Mouse (Mus musculus): ENCODE measurements around the gene Syne1. TPM values are rescaled to one million over a fixed set of nuclear protein-coding genes. Genes with fewer than 3 reads are reported as not detected.

Gene Syne1
- total and polyA plus RNA-seq, 3 experiments = 10.8 to 85.0 (median 59.1) TPM

GRCm38 (mm10) chr10:5163770-5164169, 387.5 kb downstream of the Syne1 start:
- H3K27me3 ChIP-seq (ENCODE audit: insufficient read depth, low read length) = no peaks in the 10 kb centered on the region
- no peak overlapping the region for H3K4me3 ChIP-seq (ENCODE audit: low read depth, low read length)
- no peak for TF ChIP-seq POLR2AphosphoS5 (IDR thresholded peaks at IDR 0.05; ENCODE audit: insufficient replicate concordance, low read depth, low read length)
- no peaks in the 10 kb centered on the region for H3K9me3 ChIP-seq (replicated peaks)
- DNase-seq (ENCODE audit: low spot score) (no peak), ATAC-seq (ENCODE audit: extremely low read depth, insufficient number of reproducible peaks, low FRiP score, poor library complexity, severe bottlenecking) (no peak)
- H3K36me3 ChIP-seq (replicated peaks) = peaks cover 29% of the 10 kb centered on the region
- peaks cover 42% of the 10 kb centered on the region for H3K4me1 ChIP-seq (ENCODE audit: insufficient read depth, low read depth, low read length)

DNA sequence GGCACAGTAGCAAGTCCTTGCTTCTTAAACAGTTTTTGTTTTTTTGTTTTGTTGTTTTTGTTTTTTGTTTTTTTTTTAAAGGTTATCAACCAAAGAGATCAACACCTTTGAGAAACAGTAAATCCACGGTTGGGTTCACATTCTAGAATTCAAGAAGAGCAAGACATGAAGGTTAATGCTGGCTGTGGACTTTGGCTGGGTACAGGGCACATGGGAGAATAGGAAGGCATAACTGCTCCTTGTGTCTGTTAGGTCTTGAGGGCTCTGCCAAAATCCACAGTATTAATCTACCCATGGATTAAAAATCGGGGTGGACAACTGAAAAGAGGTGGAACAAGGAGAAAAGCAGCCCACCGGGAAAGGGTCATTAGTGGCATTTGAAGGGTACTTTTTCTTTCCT, 388.0 kb downstream of the Syne1 start:
- H3K4me3 ChIP-seq (ENCODE audit: low read depth, low read length) = no peak overlapping the region

GRCm38 (mm10) chr10:5161394-5161872, 389.8 kb downstream of the Syne1 start:
- Histone ChIP-seq H3K4me1 (ENCODE audit: insufficient read depth, low read depth, low read length) (peaks cover 27% of the 10 kb centered on the region), H3K27me3 (ENCODE audit: insufficient read depth, low read length) (no peaks in the 10 kb centered on the region), H3K9me3 (replicated peaks) (no peaks in the 10 kb centered on the region), H3K4me3 (ENCODE audit: low read depth, low read length) (no peak overlapping the region), H3K36me3 (replicated peaks) (peaks cover 23% of the 10 kb centered on the region)
- DNase-seq (ENCODE audit: low spot score) = no peak
- ATAC-seq (ENCODE audit: extremely low read depth, insufficient number of reproducible peaks, low FRiP score, poor library complexity, severe bottlenecking) = no peak
- no peak for TF ChIP-seq GATA1 (IDR thresholded peaks at IDR 0.05; ENCODE audit: borderline replicate concordance, low read length)
- no peak for TF ChIP-seq POLR2AphosphoS5 (IDR thresholded peaks at IDR 0.05; ENCODE audit: insufficient replicate concordance, low read depth, low read length)
- no peak for TF ChIP-seq TAL1 (conservative IDR thresholded peaks at IDR 0.05; ENCODE audit: low read depth, low read length)
- no peak for TF ChIP-seq GATA2 (IDR thresholded peaks at IDR 0.05; ENCODE audit: borderline replicate concordance, low read depth, low read length)
- peak; percentile 20; the same call in 1 of the 2 replicates for TF ChIP-seq CTCF (IDR thresholded peaks at IDR 0.05; ENCODE audit: low read depth, low read length)

More for the DNA sequence above, 388.0 kb downstream of the Syne1 start:
- Histone ChIP-seq H3K4me1 (ENCODE audit: insufficient read depth, low read depth, low read length) (peaks cover 39% of the 10 kb centered on the region), H3K9me3 (replicated peaks) (no peaks in the 10 kb centered on the region), H3K27me3 (ENCODE audit: insufficient read depth, low read length) (no peaks in the 10 kb centered on the region), H3K36me3 (replicated peaks) (peaks cover 27% of the 10 kb centered on the region)
- ATAC-seq (ENCODE audit: extremely low read depth, insufficient number of reproducible peaks, low FRiP score, poor library complexity, severe bottlenecking) (no peak), DNase-seq (ENCODE audit: low spot score) (no peak)
- TF ChIP-seq TAL1 (conservative IDR thresholded peaks at IDR 0.05; ENCODE audit: low read depth, low read length) (no peak), POLR2AphosphoS5 (IDR thresholded peaks at IDR 0.05; ENCODE audit: insufficient replicate concordance, low read depth, low read length) (no peak), GATA1 (IDR thresholded peaks at IDR 0.05; ENCODE audit: borderline replicate concordance, low read length) (no peak)

GRCm38 (mm10) chr10:5159679-5160078, 391.6 kb downstream of the Syne1 start:
- ATAC-seq (ENCODE audit: extremely low read depth, insufficient number of reproducible peaks, low FRiP score, poor library complexity, severe bottlenecking) (no peak), DNase-seq (ENCODE audit: low spot score) (no peak)
- no peak for TF ChIP-seq POLR2AphosphoS5 (IDR thresholded peaks at IDR 0.05; ENCODE audit: insufficient replicate concordance, low read depth, low read length)
- TF ChIP-seq TAL1 (conservative IDR thresholded peaks at IDR 0.05; ENCODE audit: low read depth, low read length) = no peak
- no peak for TF ChIP-seq CTCF (IDR thresholded peaks at IDR 0.05; ENCODE audit: low read depth, low read length)
- no peak for TF ChIP-seq GATA2 (IDR thresholded peaks at IDR 0.05; ENCODE audit: borderline replicate concordance, low read depth, low read length)
- TF ChIP-seq GATA1 (IDR thresholded peaks at IDR 0.05; ENCODE audit: borderline replicate concordance, low read length) = no peak
- Histone ChIP-seq H3K9me3 (replicated peaks) (no peaks in the 10 kb centered on the region), H3K27me3 (ENCODE audit: insufficient read depth, low read length) (no peaks in the 10 kb centered on the region), H3K4me1 (ENCODE audit: insufficient read depth, low read depth, low read length) (peaks cover 13% of the 10 kb centered on the region), H3K4me3 (ENCODE audit: low read depth, low read length) (no peak overlapping the region), H3K36me3 (replicated peaks) (peaks cover 28% of the 10 kb centered on the region)

- TF ChIP-seq GATA2 (IDR thresholded peaks at IDR 0.05; ENCODE audit: borderline replicate concordance, low read depth, low read length) (no peak), CTCF (IDR thresholded peaks at IDR 0.05; ENCODE audit: low read depth, low read length) (no peak), GATA1 (IDR thresholded peaks at IDR 0.05; ENCODE audit: borderline replicate concordance, low read length) (no peak), TAL1 (conservative IDR thresholded peaks at IDR 0.05; ENCODE audit: low read depth, low read length) (no peak), POLR2AphosphoS5 (IDR thresholded peaks at IDR 0.05; ENCODE audit: insufficient replicate concordance, low read depth, low read length) (no peak)
- Histone ChIP-seq H3K36me3 (replicated peaks) (peaks cover 28% of the 10 kb centered on the region), H3K27me3 (ENCODE audit: insufficient read depth, low read length) (no peaks in the 10 kb centered on the region), H3K4me3 (ENCODE audit: low read depth, low read length) (no peak overlapping the region), H3K9me3 (replicated peaks) (no peaks in the 10 kb centered on the region), H3K4me1 (ENCODE audit: insufficient read depth, low read depth, low read length) (no peaks in the 10 kb centered on the region)
- ATAC-seq (ENCODE audit: extremely low read depth, insufficient number of reproducible peaks, low FRiP score, poor library complexity, severe bottlenecking) = no peak
- no peak for DNase-seq (ENCODE audit: low spot score)
These were observed 398.2 kb downstream of the Syne1 start for GRCm38 (mm10) chr10:5153047-5153446.

DNA sequence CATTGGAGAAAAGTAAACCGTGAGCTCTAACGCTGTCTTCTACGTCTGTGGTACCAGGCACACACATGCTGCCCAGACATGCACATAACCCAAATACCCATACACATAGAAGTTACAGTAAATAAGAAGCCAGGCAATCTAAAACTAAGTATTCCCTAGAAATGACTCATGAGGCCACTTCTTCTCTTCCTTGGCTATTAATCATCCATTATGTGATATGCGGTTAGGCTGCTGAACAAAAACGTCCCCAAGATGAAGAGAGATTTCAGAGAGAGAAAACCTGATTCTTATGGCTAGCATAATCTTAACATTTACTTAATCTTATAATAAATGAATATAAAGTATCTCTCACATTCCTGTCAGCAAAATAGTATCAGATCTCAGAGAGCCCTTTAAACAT, 409.8 kb downstream of the Syne1 start:
- TF ChIP-seq GATA2 (IDR thresholded peaks at IDR 0.05; ENCODE audit: borderline replicate concordance, low read depth, low read length) (no peak), CTCF (IDR thresholded peaks at IDR 0.05; ENCODE audit: low read depth, low read length) (no peak), TAL1 (conservative IDR thresholded peaks at IDR 0.05; ENCODE audit: low read depth, low read length) (no peak), POLR2AphosphoS5 (IDR thresholded peaks at IDR 0.05; ENCODE audit: insufficient replicate concordance, low read depth, low read length) (no peak), GATA1 (IDR thresholded peaks at IDR 0.05; ENCODE audit: borderline replicate concordance, low read length) (no peak)
- H3K36me3 ChIP-seq (replicated peaks) = peaks cover 23% of the 10 kb centered on the region
- no peaks in the 10 kb centered on the region for H3K9me3 ChIP-seq (replicated peaks)
- H3K4me3 ChIP-seq (ENCODE audit: low read depth, low read length) = no peak overlapping the region
- DNase-seq (ENCODE audit: low spot score) (no peak), ATAC-seq (ENCODE audit: extremely low read depth, insufficient number of reproducible peaks, low FRiP score, poor library complexity, severe bottlenecking) (no peak)
- no peaks in the 10 kb centered on the region for H3K4me1 ChIP-seq (ENCODE audit: insufficient read depth, low read depth, low read length)
- no peaks in the 10 kb centered on the region for H3K27me3 ChIP-seq (ENCODE audit: insufficient read depth, low read length)

DNA sequence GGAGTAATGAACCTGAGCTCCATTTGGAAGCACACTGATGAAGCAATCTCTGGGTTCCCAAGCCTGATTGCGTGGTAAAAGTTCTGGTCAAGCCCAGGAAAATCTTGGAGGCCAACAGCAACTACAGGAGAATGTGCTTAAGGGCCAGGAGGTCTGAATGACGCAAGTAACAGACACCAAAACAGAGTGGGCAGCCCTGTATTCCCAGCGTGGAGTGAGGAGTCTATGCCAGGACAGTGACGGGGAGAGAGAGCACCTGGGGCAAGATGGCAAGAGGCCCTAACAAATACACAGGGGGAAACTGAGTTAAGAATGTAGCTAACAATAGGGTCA, 411.4 kb downstream of the Syne1 start:
- no peak for ATAC-seq (ENCODE audit: extremely low read depth, insufficient number of reproducible peaks, low FRiP score, poor library complexity, severe bottlenecking)
- no peak for DNase-seq (ENCODE audit: low spot score)
- H3K36me3 ChIP-seq (replicated peaks) = peaks cover 23% of the 10 kb centered on the region
- H3K9me3 ChIP-seq (replicated peaks) = no peaks in the 10 kb centered on the region
- H3K4me1 ChIP-seq (ENCODE audit: insufficient read depth, low read depth, low read length) = no peaks in the 10 kb centered on the region
- no peaks in the 10 kb centered on the region for H3K27me3 ChIP-seq (ENCODE audit: insufficient read depth, low read length)
- no peak overlapping the region for H3K4me3 ChIP-seq (ENCODE audit: low read depth, low read length)
- TF ChIP-seq POLR2AphosphoS5 (IDR thresholded peaks at IDR 0.05; ENCODE audit: insufficient replicate concordance, low read depth, low read length) (no peak), CTCF (IDR thresholded peaks at IDR 0.05; ENCODE audit: low read depth, low read length) (no peak), TAL1 (conservative IDR thresholded peaks at IDR 0.05; ENCODE audit: low read depth, low read length) (no peak), GATA2 (IDR thresholded peaks at IDR 0.05; ENCODE audit: borderline replicate concordance, low read depth, low read length) (no peak), GATA1 (IDR thresholded peaks at IDR 0.05; ENCODE audit: borderline replicate concordance, low read length) (no peak)

Measured in G1E (cell line).